Mouse (Mus musculus) ES-Bruce4 (cell line): Measurements from ENCODE around the gene Shcbp1l. TPM values are rescaled to one million over a fixed set of nuclear protein-coding genes. Genes with fewer than 3 reads are reported as not detected.
"Not testable (repeated sequence)": the region's sequence is repeated elsewhere in the genome, so short reads cannot be mapped to it uniquely, and the experiment has no call there.

Experiments
- H3K27ac ChIP-seq: 2 replicates; pipeline ENCODE4 v1.5.1; 2012; ENCODE audit warnings: low read length, inconsistent platforms; ENCODE audit not compliant: insufficient read depth
- H3K27me3 ChIP-seq: 2 replicates; pipeline ENCODE4 v1.6.1; 2012; ENCODE audit warnings: mild to moderate bottlenecking, low read length, inconsistent platforms; ENCODE audit not compliant: control insufficient read depth, poor library complexity, insufficient read depth, severe bottlenecking
- H3K36me3 ChIP-seq: 2 replicates; pipeline ENCODE4 v1.6.1; 2012; ENCODE audit warnings: inconsistent platforms, mild to moderate bottlenecking, low read length, moderate library complexity; ENCODE audit not compliant: control insufficient read depth, poor library complexity, insufficient read depth, severe bottlenecking
- H3K4me1 ChIP-seq: one replicate; pipeline ENCODE4 v1.8.1; 2011; ENCODE audit warnings: low read length; ENCODE audit not compliant: control insufficient read depth, insufficient read depth
- H3K4me3 ChIP-seq: 2 replicates; pipeline ENCODE4 v1.5.1; 2011; ENCODE audit warnings: low read depth, mild to moderate bottlenecking, low read length
- H3K9ac ChIP-seq: 2 replicates; pipeline ENCODE4 v1.6.1; 2012; ENCODE audit warnings: low read depth, mild to moderate bottlenecking, inconsistent platforms; ENCODE audit not compliant: poor library complexity, severe bottlenecking
- H3K9me3 ChIP-seq: replicated peaks from 2 replicates; pipeline ENCODE4 v1.6.1; 2012; ENCODE audit warnings: mild to moderate bottlenecking, low read length, inconsistent platforms; ENCODE audit not compliant: control insufficient read depth, poor library complexity, insufficient read depth, severe bottlenecking
- CTCF ChIP-seq: IDR thresholded peaks from one replicate; pipeline ENCODE4 v1.8.1; 2011; ENCODE audit warnings: low read depth, low read length
- EP300 ChIP-seq: IDR thresholded peaks from 2 replicates; pipeline ENCODE4 v1.6.1; 2011; ENCODE audit warnings: low read depth, low read length; ENCODE audit not compliant: insufficient read depth
- POLR2A ChIP-seq: IDR thresholded peaks from one replicate; pipeline ENCODE4 v1.8.1; 2011; ENCODE audit warnings: low read length; ENCODE audit not compliant: insufficient read depth
- polyA plus RNA-seq: library from polyadenylated mRNA; stranded (reverse); fragments of >200 nt; gene quantifications from 2 replicates; pipeline ENCODE4 v1.2.4, GENCODE M21; 2011; ENCODE audit warnings: low read depth; ENCODE audit not compliant: missing spikeins, insufficient read depth, insufficient read length

Gene Shcbp1l
- polyA plus RNA-seq, 1 experiment: 2.7 TPM

DNA sequence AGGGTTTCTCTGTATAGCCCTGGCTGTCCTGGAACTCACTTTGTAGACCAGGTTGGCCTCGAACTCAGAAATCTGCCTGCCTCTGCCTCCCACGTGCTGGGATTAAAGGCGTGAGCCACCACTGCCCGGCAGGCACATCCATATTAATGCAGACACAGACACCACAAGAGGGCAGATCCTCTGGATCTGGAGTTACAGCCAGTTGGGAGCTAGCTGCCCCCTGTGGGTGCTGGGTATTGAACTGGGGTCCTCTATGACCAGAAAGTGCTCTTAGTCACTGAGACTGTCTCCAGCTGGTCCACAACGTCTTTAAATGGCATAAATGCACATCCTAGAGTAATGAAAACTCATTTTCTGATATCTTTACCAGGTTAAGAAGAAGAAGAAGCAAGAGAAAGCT, 39.3 kb upstream of the Shcbp1l start:
- not testable (repeated sequence) for H3K27me3 ChIP-seq, H3K4me3 ChIP-seq
- TF ChIP-seq CTCF: peak; percentile 22

GRCm38 (mm10) chr1:153386271-153387069, 38.5 kb upstream of the Shcbp1l start:
- Histone ChIP-seq H3K36me3 (no peaks in the 10 kb centered on the region), H3K9me3 (no peaks in the 10 kb centered on the region), H3K9ac (peak overlapping the region; percentile 44), H3K4me1 (peaks cover 2% of the 10 kb centered on the region), H3K27ac (peak overlapping the region; percentile 39), H3K27me3 (no peaks in the 10 kb centered on the region), H3K4me3 (no peak overlapping the region)
- TF ChIP-seq POLR2A: no peak
- peak; percentile 85 for TF ChIP-seq CTCF
- TF ChIP-seq EP300: peak; percentile 45; the same call in 1 of the 2 replicates

More for the DNA sequence above, 39.3 kb upstream of the Shcbp1l start:
- H3K9me3 ChIP-seq, H3K9ac ChIP-seq, H3K27ac ChIP-seq, H3K36me3 ChIP-seq, H3K4me1 ChIP-seq: not testable (repeated sequence)

- not testable (repeated sequence) for H3K4me1 ChIP-seq, H3K27me3 ChIP-seq, H3K27ac ChIP-seq, H3K4me3 ChIP-seq, H3K36me3 ChIP-seq, H3K9ac ChIP-seq, H3K9me3 ChIP-seq
Observed at GRCm38 (mm10) chr1:153395706-153396105, 29.3 kb upstream of the Shcbp1l start.

- no peak overlapping the region for H3K27ac ChIP-seq
- H3K9me3 ChIP-seq: 0 out of 2 replicates have a peak, but pooled peaks cover 3% of the 10 kb centered on the region
- H3K4me1 ChIP-seq: no peaks in the 10 kb centered on the region
- no peak overlapping the region for H3K9ac ChIP-seq
- TF ChIP-seq EP300 (no peak), CTCF (peak; percentile 75)
- H3K4me3 ChIP-seq: no peak overlapping the region
- no peaks in the 10 kb centered on the region for H3K36me3 ChIP-seq
- no peaks in the 10 kb centered on the region for H3K27me3 ChIP-seq
Observed at GRCm38 (mm10) chr1:153401765-153402164, 23.2 kb upstream of the Shcbp1l start.

DNA sequence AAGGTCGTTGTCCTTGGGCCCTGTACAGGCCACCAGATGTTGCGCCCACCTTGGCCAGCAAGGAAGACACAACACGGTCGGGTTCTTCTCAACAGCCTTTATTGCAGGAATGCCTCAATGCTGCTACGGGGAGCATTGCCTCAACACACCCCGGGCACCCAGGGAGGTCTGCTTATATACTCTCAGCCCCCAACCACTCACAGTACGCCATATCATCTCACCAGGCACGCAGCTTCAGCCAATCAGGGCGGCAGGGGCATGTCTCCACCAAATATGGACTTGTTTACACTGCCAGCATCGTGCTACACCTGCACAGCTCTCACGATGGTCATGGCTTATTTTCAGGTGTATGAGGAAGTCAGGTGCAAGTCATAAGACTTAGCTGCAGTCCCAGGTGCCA, 17.3 kb upstream of the Shcbp1l start:
- H3K9ac ChIP-seq, H3K36me3 ChIP-seq, H3K27ac ChIP-seq, H3K9me3 ChIP-seq, H3K27me3 ChIP-seq, H3K4me1 ChIP-seq: not testable (repeated sequence)
- TF ChIP-seq EP300: 0 out of 2 replicates have a peak, but pooled peaks have one; percentile 19
- peak overlapping the region; percentile 29 for H3K4me3 ChIP-seq

DNA sequence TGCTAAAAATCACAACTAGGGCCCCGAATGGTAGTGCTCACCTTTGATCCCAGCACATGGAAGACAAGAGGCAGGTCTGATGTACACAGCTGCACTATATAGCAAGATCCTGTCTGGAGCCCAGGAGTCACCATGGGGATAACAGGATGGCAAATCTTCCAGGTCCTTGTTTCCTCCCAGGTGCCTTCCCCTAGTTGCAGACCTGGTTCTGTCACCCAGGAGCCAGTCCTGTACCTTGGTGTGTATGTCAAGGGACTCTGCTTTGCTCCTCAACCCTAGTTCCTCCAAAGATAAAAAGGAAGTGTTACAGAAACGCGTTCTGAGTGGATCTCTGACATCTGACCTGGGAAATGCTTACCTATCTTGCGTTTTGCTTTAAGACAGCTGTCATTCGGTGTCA, 16.7 kb upstream of the Shcbp1l start:
- H3K27ac ChIP-seq, H3K9me3 ChIP-seq, H3K4me1 ChIP-seq: not testable (repeated sequence)

DNA sequence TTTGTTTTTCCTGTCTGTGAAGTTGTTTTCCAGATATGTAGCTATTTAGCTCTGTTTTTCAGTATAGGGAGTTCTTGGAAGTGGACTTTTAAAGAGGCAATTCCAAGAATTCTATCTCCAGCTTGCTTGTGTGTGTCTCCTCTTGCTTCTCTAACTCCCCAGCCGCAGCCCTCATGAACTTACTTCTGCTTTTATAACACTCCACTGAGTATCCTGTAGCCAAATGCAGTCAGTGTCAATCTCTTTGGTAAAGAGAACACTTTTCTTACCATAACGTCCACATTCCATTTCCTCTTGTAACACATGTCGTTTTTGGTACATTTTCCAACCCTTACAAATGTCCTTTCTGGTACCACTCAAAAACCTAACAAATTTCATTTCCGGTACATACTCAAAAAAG, 14.0 kb upstream of the Shcbp1l start:
- not testable (repeated sequence) for H3K27me3 ChIP-seq, H3K9me3 ChIP-seq, H3K9ac ChIP-seq, H3K27ac ChIP-seq, H3K36me3 ChIP-seq, H3K4me3 ChIP-seq, H3K4me1 ChIP-seq

More for the DNA sequence above, 16.7 kb upstream of the Shcbp1l start:
- H3K9ac ChIP-seq, H3K27me3 ChIP-seq, H3K4me3 ChIP-seq, H3K36me3 ChIP-seq: not testable (repeated sequence)
